Mouse (Mus musculus) kidney, postnatal 0 days (tissue): ENCODE results near the gene Mark2. TPM values are rescaled to one million over a fixed set of nuclear protein-coding genes. Genes with fewer than 3 reads are reported as not detected.
A peak's percentile ranks its signal among the peaks of the same experiment; 100 is the strongest.

Experiments
- ATAC-seq: fragments of 200-750 bp; cut with Nextera tagmentation; replicated peaks from 2 replicates; pipeline ENCODE4 v1.8.0; 2017; ENCODE audit warnings: low read depth, moderate number of reproducible peaks, moderate TSS enrichment, moderate library complexity; ENCODE audit not compliant: low FRiP score
- DNase-seq: peaks from one replicate; pipeline ENCODE4 v3.0.0-alpha.2; 2016; ENCODE audit warnings: low spot score
- H3K27ac ChIP-seq: fragments of 300-500 bp; sonication (generic); 2 replicates; pipeline ENCODE4 v1.5.1; 2014; ENCODE audit warnings: mild to moderate bottlenecking
- H3K27me3 ChIP-seq: fragments of 300-500 bp; sonication (generic); 2 replicates; pipeline ENCODE4 v1.6.1; 2014; ENCODE audit warnings: low read length, mixed read lengths; ENCODE audit not compliant: insufficient read depth
- H3K36me3 ChIP-seq: fragments of 300-500 bp; sonication (generic); 2 replicates; pipeline ENCODE4 v1.6.1; 2014; ENCODE audit warnings: low read length, mixed read lengths; ENCODE audit not compliant: insufficient read depth
- H3K4me1 ChIP-seq: fragments of 300-500 bp; sonication (generic); replicated peaks from 2 replicates; pipeline ENCODE4 v1.6.1; 2014; ENCODE audit warnings: antibody characterized with exemption, low read length, mixed read lengths; ENCODE audit not compliant: insufficient read depth
- H3K4me2 ChIP-seq: fragments of 300-500 bp; sonication (generic); 2 replicates; pipeline ENCODE4 v1.6.1; 2014; ENCODE audit warnings: mild to moderate bottlenecking, low read length, moderate library complexity, mixed read lengths
- H3K4me3 ChIP-seq: fragments of 300-500 bp; sonication (generic); replicated peaks from 2 replicates; pipeline ENCODE4 v1.5.1; 2014; ENCODE audit warnings: low read depth, low read length
- H3K9ac ChIP-seq: fragments of 300-500 bp; sonication (generic); 2 replicates; pipeline ENCODE4 v1.6.1; 2014; ENCODE audit warnings: low read depth, low read length
- H3K9me3 ChIP-seq: fragments of 300-500 bp; sonication (generic); replicated peaks from 2 replicates; pipeline ENCODE4 v1.6.1; 2016; ENCODE audit warnings: low read length, inconsistent platforms, mixed read lengths
- CTCF ChIP-seq: IDR thresholded peaks from 2 replicates; pipeline ENCODE4 v1.5.1; 2016; ENCODE audit warnings: antibody characterized with exemption, low read depth, mild to moderate bottlenecking, moderate library complexity
- WGBS: fragments of 180-500 bp; shearing (Covaris S2); extraction: QIAGEN DNeasy Blood & Tissue Kit; methylation state at CpG from one replicate; pipeline ENCODE4 v1.1.7; 2014; 5-methylcytosine and 5-hydroxymethylcytosine counted together
- polyA plus RNA-seq: library from polyadenylated mRNA; unstranded; fragments of >200 nt; fragmentation: Nextera tagmentation; extraction: Ambion mirVana; gene quantifications from 2 replicates; pipeline ENCODE4 v1.2.1, GENCODE M21; 2015

Gene Mark2
- polyA plus RNA-seq, 1 experiment from 2014 or later = 35.5 TPM

DNA sequence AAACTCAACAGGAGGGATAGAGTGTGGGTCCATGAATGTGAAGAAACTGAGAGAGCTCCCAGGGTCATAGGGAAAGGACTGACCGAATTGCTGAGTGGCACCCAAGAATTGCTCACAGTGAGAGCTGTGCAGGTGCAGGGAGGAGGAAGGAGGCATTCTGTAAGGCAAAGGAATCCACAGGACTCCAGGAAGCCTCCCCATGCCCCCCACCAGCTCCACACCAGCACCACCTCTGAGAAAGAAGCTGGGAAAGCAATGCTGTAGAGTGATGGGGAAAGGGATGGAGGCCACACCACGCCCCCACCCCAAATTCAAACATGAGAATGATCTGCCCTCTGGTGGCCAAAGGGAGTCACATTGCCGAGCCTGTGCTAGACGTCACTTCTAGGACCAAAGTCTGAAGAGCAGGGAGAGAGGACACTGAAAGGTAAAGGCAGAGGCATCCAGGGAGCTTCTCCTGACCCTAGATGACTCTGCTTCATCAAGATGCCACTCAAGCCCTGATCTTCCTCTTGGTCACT is 3.6 kb upstream of the Mark2 start:
- no peak overlapping the region for H3K4me2 ChIP-seq
- H3K9me3 ChIP-seq = no peaks in the 10 kb centered on the region
- H3K4me3 ChIP-seq = no peak overlapping the region
- H3K9ac ChIP-seq = no peak overlapping the region
- no peak overlapping the region for H3K27ac ChIP-seq
- H3K27me3 ChIP-seq = no peaks in the 10 kb centered on the region
- H3K4me1 ChIP-seq = 0 out of 2 replicates have a peak, but pooled peaks cover under 1% of the 10 kb centered on the region
- ATAC-seq (no peak), DNase-seq (peak; percentile 81)
- WGBS = 17% methylated on average over 4 of the region's 4 CpGs
- peak; percentile 89 for TF ChIP-seq CTCF
- H3K36me3 ChIP-seq = no peaks in the 10 kb centered on the region

DNA sequence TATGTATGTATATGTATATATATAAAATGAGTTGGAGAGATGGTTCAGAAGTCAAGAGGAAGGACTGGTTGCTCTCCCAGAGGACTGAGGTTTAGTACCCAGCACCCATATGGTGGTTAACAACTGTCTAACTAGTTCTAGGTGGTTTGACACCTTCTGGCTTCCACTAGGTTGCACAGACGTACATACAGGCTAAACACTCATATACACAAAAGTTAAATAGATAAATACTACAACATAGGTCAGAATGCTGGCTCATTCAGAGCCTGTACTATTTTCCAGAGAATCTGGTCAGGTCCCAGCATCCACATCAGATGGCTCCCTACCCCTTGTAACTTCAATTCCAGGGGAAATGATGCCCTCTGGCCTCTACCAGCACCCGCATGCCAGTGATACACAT is 986 bp upstream of the Mark2 start:
- Histone ChIP-seq H3K9me3 (no peaks in the 10 kb centered on the region), H3K9ac (no peak overlapping the region), H3K4me3 (no peak overlapping the region), H3K27me3 (no peaks in the 10 kb centered on the region), H3K27ac (no peak overlapping the region), H3K4me1 (peaks cover 24% of the 10 kb centered on the region), H3K36me3 (no peaks in the 10 kb centered on the region), H3K4me2 (no peak overlapping the region)
- TF ChIP-seq CTCF = no peak
- no peak for ATAC-seq
- 71% methylated on average over 2 of the region's 2 CpGs for WGBS
- DNase-seq = no peak

DNA sequence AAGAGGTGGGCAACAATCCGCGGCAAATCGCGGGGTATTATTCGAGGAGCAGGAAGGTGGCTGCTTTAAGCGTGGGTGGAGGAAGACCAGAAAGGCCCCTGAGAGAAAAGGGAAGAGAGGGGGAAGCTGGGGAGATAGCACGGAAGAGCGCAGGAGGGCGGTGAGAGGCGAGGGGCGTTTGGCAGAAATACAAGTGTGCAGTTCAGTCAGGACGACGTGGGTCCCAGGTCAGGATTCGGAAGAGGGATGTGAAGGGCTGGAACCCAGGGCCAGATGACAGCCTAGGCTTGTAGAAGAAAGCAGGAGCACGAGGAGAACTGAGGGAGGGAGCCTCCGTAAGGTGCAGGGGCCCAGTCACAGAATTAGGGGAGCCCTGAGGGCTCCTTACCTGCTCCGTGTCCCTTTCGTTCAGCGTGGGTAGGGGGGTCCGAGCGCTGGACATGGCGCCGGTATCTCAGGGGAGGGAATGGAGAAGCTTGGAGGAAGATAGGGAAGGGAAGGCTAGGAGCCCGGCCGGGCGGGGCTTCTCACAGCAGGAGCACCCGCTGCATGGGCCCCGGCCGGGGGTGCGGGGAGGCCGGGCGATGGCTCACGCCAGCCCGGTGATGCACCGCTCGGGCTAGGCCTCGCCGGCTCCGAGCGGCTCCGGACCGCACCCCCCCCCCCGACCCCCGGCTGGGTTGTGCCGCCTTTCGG is 732 bp downstream of the Mark2 start:
- DNase-seq (peak; percentile 40), ATAC-seq (peak; percentile 77)
- under 1% methylated on average over 37 of the region's 46 CpGs for WGBS
- no peaks in the 10 kb centered on the region for H3K36me3 ChIP-seq
- H3K4me2 ChIP-seq = peak overlapping the region; percentile 87
- H3K4me3 ChIP-seq = peak overlapping the region; percentile 75
- H3K27me3 ChIP-seq = no peaks in the 10 kb centered on the region
- H3K4me1 ChIP-seq = peaks cover 26% of the 10 kb centered on the region
- no peak for TF ChIP-seq CTCF
- peak overlapping the region; percentile 88 for H3K27ac ChIP-seq
- H3K9me3 ChIP-seq = no peaks in the 10 kb centered on the region
- H3K9ac ChIP-seq = peak overlapping the region; percentile 88

DNA sequence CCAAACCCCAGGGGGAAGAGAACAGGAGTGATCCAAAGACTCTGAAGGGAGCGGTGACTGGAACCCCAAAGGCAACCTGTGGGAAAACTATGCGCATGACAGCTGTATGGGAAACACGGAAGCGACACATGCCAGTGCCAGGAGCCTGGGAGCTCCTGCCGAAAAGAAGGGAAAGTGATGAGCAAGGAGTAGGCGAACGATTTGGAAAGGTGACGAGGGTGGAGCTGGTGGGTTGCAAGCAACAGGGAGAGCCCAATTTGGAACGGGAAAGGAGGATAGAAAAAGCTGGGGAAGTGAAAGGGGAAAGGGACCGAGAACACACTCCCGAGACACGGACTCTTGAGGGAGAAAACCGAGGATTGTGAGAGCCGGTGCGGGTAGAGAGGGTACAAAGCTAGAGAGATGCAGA is 1.3 kb downstream of the Mark2 start:
- H3K4me1 ChIP-seq = peaks cover 26% of the 10 kb centered on the region
- DNase-seq (peak; percentile 30), ATAC-seq (no peak)
- H3K9me3 ChIP-seq = no peaks in the 10 kb centered on the region
- H3K36me3 ChIP-seq = no peaks in the 10 kb centered on the region
- 2% methylated on average over 15 of the region's 15 CpGs for WGBS
- H3K27me3 ChIP-seq = no peaks in the 10 kb centered on the region
- H3K4me2 ChIP-seq = peak overlapping the region; percentile 87
- H3K27ac ChIP-seq = peak overlapping the region; percentile 88; the same call in 1 of the 2 replicates
- peak overlapping the region; percentile 75 for H3K4me3 ChIP-seq
- no peak for TF ChIP-seq CTCF
- H3K9ac ChIP-seq = peak overlapping the region; percentile 88

DNA sequence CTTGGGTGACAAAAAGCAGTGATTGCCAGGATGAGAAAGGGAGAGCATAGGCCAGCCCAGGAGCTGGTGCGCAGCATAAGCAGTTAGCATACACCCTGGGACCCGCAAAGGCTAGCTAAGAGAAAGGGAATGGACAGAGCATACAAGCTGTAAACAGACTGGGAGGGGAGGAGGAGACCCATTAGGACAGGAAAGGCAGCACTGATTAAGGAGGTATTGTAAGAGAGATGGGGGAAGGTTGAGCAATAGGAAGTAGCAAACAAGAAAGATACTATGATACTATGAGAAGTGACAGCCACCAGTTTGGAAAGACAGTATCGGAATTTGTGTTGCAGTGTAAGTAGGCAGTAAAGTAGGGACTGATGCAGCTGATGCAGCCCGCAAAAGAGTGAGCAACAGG is 1.8 kb downstream of the Mark2 start:
- Histone ChIP-seq H3K4me3 (peak overlapping the region; percentile 75), H3K4me1 (peaks cover 26% of the 10 kb centered on the region), H3K27me3 (no peaks in the 10 kb centered on the region), H3K4me2 (peak overlapping the region; percentile 87), H3K9me3 (no peaks in the 10 kb centered on the region), H3K9ac (peak overlapping the region; percentile 88), H3K36me3 (no peaks in the 10 kb centered on the region), H3K27ac (no peak overlapping the region)
- 21% methylated on average over 4 of the region's 4 CpGs for WGBS
- DNase-seq (peak; percentile 42), ATAC-seq (no peak)
- no peak for TF ChIP-seq CTCF

DNA sequence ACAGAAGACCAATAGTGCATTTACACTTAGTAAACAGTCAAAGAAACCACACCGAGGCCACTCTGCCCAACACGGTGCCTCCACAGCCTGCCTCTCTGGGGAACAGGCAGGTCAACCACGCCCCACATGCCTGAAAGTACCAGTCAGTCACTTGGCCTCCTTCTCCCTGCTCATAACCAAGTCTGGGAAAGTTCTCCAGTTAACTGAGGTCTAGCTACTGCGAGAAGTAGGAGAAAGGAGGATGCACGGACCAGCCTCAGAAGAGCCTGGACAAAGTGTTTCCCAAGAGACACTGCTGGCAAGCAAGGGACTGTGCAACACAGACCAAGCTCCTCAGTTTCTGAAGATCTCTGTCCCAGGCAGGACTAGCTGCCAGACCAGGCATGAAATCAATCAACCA is 2.6 kb downstream of the Mark2 start:
- no peak for TF ChIP-seq CTCF
- H3K4me3 ChIP-seq = no peak overlapping the region
- H3K36me3 ChIP-seq = no peaks in the 10 kb centered on the region
- no peaks in the 10 kb centered on the region for H3K9me3 ChIP-seq
- H3K9ac ChIP-seq = peak overlapping the region; percentile 88; the same call in 1 of the 2 replicates
- WGBS = 34% methylated on average over 5 of the region's 5 CpGs
- peaks cover 26% of the 10 kb centered on the region for H3K4me1 ChIP-seq
- H3K27me3 ChIP-seq = no peaks in the 10 kb centered on the region
- DNase-seq = peak; percentile 15
- ATAC-seq = no peak
- peak overlapping the region; percentile 87 for H3K4me2 ChIP-seq
- H3K27ac ChIP-seq = 0 out of 2 replicates have a peak overlapping the region, but pooled peaks have one; percentile 15
